Comparison of ENCODE assay signal across 13 mouse cellular contexts in genomic region chr1:126681773-126682172, GRCm38 (mm10).
DNase-seq lines count a peak whose midpoint lies in the region; ATAC-seq lines count a peak whose summit lies in the region.
"Had no signal": no experiment of that assay in that cellular context is flagged by ENCODE, and none has a peak within 500 bp of the region (broad histone marks: within the 10 kb centered on the region; RNA-seq: fewer than 3 reads in every experiment).

No protein-coding gene starts in this region.

- H3K27ac ChIP-seq in hindbrain, embryonic 10.5 days, result peak overlapping the region; percentile 59
- H3K27ac ChIP-seq in midbrain, embryonic 13.5 days, result peak overlapping the region; percentile 76
- H3K27ac ChIP-seq in stomach, embryonic 15.5 days, result peak overlapping the region; percentile 28; the same call in 1 of the 2 replicates

- H3K4me3 ChIP-seq in hindbrain, embryonic 10.5 days, result no peak overlapping the region
- H3K4me3 ChIP-seq in midbrain, embryonic 13.5 days (replicated peaks), result no peak overlapping the region
- no peak overlapping the region for H3K4me3 ChIP-seq in stomach, embryonic 15.5 days (replicated peaks)

- H3K9me3 ChIP-seq in hindbrain, embryonic 10.5 days, result no peaks in the 10 kb centered on the region
- H3K9me3 ChIP-seq in midbrain, embryonic 13.5 days, result no peaks in the 10 kb centered on the region
- H3K9me3 ChIP-seq in stomach, embryonic 15.5 days, result no peaks in the 10 kb centered on the region

- H3K36me3 ChIP-seq in hindbrain, embryonic 10.5 days, result peaks cover 12% of the 10 kb centered on the region; the same call in 1 of the 2 replicates
- H3K36me3 ChIP-seq in midbrain, embryonic 13.5 days, result no peaks in the 10 kb centered on the region
- no peaks in the 10 kb centered on the region for H3K36me3 ChIP-seq in stomach, embryonic 15.5 days

- WGBS in hindbrain, embryonic 10.5 days, result 24% methylated on average over 8 of the region's 8 CpGs
- 3% methylated on average over 8 of the region's 8 CpGs for WGBS in midbrain, embryonic 13.5 days
- WGBS in stomach, embryonic 15.5 days, result 31% methylated on average over 8 of the region's 8 CpGs

- peak; percentile 78 for ATAC-seq in midbrain, embryonic 13.5 days
- no peak; the same call in 1 of the 2 replicates for ATAC-seq in stomach, embryonic 15.5 days (ENCODE audit: insufficient read depth, low FRiP score, low read depth)

- DNase-seq in right cerebral cortex, postnatal 4 days, result peak; percentile 13
- no peak for DNase-seq in right cerebral cortex, adult 18-20 months
- DNase-seq in hindbrain, embryonic 10.5 days (ENCODE audit: low spot score), result no peak
- DNase-seq in thymus, postnatal 14 days, result no peak
- DNase-seq in kidney, adult 8-10 months, result no peak
- no peak for DNase-seq in cerebellum, postnatal 10 days
- DNase-seq: adrenal gland, postnatal 25 days; cerebellum, adult 9-11 months; heart, postnatal 14 days; lung, postnatal 10 days had no signal

- H3K4me2 ChIP-seq in midbrain, embryonic 13.5 days (replicated peaks), result peak overlapping the region; percentile 35
- no peak overlapping the region for H3K4me2 ChIP-seq in stomach, embryonic 15.5 days

- H3K27me3 ChIP-seq in hindbrain, embryonic 10.5 days (ENCODE audit: insufficient read depth, poor library complexity, severe bottlenecking), result no peaks in the 10 kb centered on the region
- H3K27me3 ChIP-seq in midbrain, embryonic 13.5 days, result no peaks in the 10 kb centered on the region
- no peaks in the 10 kb centered on the region for H3K27me3 ChIP-seq in stomach, embryonic 15.5 days (replicated peaks)
- H3K27me3 ChIP-seq: CH12.LX had no signal

- H3K4me1 ChIP-seq in hindbrain, embryonic 10.5 days (replicated peaks), result peaks cover 37% of the 10 kb centered on the region
- peaks cover 49% of the 10 kb centered on the region for H3K4me1 ChIP-seq in midbrain, embryonic 13.5 days (replicated peaks)
- no peaks in the 10 kb centered on the region for H3K4me1 ChIP-seq in stomach, embryonic 15.5 days

- no peak overlapping the region; the same call in 1 of the 2 replicates for H3K9ac ChIP-seq in midbrain, embryonic 13.5 days (replicated peaks)
- H3K9ac ChIP-seq in stomach, embryonic 15.5 days, result no peak overlapping the region
